Mouse (Mus musculus): ENCODE data around the gene Rapgef1.

The Rapgef1 gene

DNA sequence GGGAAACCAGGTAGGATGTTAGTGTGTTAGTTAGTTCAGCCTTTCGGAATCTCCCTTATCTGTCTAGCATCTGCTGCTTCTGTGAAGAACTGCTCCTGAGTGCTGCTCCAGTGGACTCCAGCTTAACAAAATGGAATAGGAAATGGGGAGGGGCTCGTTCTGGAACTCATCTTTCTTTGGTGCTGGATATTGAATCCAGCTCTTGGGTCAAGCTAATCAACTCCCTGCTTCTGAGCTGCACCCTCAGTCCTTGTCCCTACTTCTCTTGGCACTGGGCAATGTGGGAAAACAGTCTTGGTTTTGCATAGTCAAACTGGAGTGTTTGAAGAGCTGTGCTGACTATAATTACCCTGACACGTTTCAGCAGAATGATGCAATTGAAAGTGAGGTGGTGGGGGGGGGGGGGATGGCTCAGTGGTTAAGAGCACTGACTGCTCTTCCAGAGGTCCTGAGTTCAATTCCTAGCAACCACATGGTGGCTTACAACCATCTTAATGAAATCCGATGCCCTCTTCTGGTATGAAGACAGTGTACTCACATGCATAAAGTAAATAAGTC lies 25.6 kb downstream of the Rapgef1 start:
- no peak for DNase-seq (ENCODE audit: low spot score in 2 of 2)

DNA sequence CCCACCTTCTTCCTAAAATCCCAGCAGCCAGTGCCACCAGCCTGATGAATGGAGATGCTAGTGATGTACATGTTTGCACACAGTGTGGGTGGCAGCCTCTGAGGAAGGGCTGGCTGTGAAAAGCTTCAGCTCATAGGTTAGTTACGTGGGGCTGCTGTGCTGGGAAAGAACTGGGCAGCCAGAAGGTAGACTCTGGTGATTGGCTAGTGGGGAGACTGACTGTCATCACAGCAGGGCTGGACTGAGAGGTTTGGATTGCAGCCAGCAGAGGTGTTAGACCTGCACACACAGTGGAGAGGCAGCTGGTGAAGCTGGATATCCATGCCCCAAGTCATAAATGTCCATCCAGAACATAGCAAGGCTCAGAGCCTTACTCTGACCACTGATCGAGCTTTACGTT lies 27.1 kb downstream of the Rapgef1 start:
- no peak for DNase-seq (ENCODE audit: low spot score in 2 of 2)

DNA sequence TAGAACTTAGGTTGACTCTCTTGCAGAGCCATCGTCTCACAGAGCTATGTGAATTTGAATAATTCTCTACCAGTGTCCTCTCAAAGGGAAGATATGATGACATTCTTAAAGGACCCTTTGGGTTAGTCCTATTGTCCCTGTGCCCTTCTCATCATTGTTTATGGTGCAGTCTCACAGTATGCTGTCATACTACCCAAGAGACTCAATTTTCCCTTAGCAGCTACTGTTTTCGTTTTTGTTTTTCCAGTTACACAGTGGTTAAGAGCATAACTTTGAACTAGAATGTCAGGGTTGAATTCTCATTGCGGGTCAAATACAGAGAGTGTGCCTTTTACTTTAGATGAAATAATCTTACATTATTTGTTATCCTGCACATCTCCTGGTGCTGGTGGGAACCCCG lies 27.6 kb downstream of the Rapgef1 start:
- no peak for DNase-seq (ENCODE audit: low spot score in 2 of 2)

DNA sequence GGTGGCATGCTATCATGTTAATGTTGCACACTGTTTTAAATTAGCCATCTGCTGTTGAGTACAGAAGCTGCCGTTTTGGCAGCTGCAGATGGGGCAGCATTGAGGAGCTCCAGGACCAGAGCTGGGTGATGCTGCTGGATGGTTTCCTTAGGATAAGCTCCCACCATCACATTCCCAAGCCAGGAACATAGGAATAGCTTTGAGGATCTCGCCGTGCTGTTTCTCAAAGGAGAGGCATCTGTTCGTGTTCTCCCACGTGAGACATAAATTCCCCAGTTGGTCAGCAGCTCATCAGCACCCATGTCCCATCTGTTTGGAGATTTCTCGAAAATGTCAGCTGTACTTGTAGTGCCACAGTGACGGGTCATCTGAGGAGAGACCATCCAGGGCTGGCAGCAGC lies 28.3 kb downstream of the Rapgef1 start:
- no peak for DNase-seq (ENCODE audit: low spot score in 2 of 2)

DNA sequence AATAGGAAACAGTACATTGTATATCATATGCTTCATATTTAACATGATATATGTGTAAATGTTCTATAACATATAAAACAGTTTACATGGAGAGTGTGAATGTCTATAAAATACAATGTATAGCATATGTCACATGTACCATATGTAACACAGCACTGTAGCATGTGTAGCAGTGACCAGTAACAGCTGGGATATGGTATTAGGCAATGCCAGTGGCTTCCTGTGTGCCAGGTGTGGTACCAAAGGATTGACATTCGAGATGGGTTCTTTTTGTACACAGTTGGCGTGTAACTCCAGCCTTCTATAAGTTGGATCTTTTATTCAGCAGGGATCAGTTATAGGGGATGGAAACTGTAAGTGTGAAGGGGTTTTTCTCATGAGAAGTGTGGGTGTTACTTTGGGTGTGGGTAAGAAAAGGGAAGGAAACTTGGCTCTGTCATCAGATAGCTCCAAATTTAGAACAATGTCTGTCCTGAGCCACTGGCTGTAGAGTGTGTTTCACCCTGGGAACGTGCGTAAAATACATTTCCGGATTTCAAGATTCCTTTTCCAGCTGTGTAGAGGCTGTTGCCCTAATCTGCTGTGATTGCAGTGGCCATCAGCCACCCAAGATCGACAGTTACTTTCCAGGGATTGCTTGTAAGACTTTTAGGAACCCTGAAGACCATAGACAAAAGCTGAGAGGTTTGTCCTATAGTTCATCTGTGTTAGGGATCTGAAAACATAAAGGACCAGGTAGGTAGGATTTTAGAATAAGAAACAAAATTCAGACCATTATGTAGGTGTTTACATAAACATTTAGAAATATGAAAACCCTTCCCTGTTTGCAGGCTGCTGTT lies 29.7 kb downstream of the Rapgef1 start:
- no peak for DNase-seq (ENCODE audit: low spot score in 2 of 2)

DNA sequence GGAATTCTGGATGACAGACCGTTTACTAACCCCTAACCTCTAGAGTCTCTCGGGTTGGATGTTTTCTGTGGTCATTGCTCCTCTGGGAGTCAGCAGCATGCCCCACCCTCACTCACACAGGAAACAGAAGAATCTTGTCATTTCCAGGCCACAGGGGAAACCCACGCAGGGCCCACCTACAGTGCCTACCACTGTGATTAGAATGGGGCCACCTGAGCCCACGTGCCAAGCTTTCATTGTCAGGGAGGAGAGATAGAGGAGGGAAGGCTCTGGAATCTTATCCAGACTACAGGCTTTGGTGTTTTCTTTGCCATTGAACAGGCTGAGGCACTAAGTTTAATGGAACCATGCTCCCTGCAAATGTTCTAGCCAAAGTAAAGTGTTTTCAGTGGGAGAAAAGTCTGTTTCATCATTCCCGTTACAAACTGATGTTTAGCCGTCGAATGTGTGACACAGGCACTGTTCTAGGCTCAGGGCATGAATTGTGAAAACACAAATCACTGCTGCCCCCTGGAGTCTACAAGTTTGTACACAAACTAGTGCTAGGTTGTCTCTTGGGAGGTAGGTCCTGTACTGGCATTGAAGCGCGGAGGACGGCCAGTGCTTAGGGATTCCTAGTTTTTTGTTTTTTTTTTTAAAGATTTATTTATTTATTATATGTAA lies 30.4 kb downstream of the Rapgef1 start:
- no peak for DNase-seq (ENCODE audit: low spot score in 2 of 2)

DNA sequence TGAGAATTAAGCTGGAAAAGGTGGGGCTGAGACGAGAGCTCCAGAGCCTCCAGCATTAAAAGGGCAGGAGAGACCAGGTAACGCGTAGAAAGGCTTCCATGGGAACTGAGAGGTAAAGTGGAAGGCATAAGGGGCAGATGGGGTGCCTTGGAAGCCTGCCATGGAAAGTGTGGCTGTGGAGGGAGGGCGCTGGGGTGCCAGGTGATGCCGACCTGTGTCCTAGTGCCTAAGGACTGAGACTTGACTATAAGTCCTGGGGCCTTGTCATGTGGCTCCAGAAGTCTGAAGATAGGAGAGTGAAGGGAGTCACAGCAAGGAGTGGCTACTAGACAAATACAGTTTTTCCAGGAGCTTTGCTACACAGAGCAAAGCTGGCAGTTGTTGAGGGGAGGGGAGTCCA lies 32.4 kb downstream of the Rapgef1 start:
- no peak for DNase-seq (ENCODE audit: low spot score in 2 of 2)

DNA sequence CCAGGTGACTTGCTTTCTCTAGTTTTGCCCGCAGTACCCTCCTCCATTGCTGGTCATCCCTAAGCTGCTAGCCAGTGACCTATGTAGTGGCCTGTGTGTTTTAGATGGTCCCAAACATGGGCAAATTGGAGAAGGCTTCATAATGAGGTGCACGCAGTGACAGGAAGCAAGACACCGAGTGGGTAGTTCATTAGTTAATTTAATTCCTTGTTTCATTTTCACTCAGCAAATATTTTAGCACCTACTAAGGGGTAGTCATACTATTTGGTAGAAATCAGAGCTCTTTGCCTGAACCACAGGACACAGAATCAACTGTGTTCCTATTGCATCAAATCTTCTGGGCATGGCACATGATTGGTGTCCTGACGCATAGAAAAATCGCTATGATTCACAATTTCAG lies 35.9 kb downstream of the Rapgef1 start:
- DNase-seq (ENCODE audit: low spot score in 2 of 2) = no peak

DNA sequence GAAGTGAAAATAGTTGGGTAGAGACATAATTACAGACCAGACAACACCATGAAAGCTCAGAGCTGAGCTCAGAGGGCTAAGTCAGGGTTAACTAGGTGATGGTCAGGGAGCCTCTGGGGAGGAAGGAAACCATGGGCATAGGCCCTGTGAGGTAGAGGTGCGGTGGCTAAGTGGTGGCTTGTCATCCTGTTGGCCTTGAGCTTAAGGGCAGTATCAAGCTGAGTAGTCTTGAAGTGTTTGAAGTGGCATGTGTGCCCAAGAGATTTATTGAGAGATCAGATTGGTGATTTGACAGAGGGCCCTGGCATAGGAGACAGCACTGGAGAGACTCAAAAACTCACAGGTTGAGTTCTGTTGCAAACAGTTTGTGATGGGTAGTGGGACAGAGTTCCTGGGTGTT lies 36.6 kb downstream of the Rapgef1 start:
- no peak for DNase-seq (ENCODE audit: low spot score in 2 of 2)

DNA sequence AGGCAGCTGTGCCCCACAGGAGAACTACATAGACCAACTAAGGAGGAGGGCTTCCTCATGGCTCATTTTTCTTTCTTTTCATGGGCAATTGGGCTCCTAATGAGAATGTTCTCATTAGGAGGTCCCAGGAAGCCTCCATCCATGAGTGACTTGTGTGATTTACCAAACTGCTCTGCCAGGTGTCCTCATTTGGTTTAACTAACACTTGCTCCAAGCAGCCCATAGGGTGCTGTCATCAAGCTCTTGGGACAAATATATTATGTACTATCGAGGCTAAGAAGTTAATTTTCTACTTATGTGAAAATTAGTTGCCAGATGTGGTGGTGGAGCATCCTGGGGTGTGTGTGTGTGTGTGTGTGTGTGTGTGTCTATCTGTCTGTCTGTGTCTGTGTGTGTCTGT lies 37.6 kb downstream of the Rapgef1 start:
- DNase-seq (ENCODE audit: low spot score in 2 of 2) = no peak

DNA sequence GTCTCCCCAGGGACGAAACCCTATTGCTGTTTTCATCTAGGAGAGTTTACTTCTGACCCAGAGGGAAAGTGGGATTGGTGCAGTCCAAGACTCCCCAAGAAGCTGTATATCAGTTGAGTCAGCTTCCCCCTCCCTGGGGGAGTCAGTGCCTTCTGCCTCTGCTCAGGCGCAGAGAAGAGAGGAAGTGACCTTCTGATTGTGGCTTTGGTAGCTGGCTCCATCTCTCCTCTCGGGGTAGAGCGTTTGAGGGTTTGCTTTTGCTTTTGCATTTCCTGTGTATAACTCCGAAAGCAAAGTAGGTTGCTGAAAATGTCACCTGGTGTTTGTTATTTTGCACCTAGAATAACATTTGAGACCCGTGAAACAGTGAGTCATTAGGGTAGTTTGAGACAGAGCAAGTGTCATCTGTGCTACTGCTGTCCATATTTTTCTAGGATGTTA lies 42.3 kb downstream of the Rapgef1 start:
- no peak for DNase-seq (ENCODE audit: low spot score in 2 of 2)

DNA sequence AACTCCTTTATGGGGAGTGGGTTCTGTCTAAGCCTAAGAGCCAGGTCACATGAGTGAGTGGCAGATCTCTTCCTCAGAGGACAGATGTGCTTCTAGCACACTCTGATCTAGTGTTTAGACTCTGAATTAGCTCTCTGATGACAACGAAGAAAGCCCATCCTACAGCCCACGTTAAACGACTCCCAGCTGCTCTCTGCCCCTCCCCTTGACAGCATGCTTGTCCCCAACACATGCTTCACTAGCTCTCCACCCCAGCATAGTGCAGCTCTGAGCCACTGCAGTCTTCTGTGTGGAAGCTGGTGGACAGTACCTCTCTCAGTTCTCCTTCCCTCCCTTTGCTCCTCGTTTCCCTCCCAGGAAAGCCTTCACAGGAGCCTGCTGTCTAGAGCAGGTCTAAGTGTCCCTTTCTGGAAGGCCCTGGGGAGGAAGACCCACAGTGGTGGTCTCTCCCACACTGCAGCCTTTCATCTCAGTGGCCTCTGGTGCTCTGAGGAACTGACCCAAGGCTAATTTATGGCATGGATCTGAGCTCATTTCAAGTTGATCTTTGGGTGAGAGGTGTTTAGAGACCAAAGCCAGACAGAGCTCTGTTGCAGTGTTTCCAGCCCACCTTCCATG lies 43.8 kb downstream of the Rapgef1 start:
- no peak for DNase-seq (ENCODE audit: low spot score in 2 of 2)

DNA sequence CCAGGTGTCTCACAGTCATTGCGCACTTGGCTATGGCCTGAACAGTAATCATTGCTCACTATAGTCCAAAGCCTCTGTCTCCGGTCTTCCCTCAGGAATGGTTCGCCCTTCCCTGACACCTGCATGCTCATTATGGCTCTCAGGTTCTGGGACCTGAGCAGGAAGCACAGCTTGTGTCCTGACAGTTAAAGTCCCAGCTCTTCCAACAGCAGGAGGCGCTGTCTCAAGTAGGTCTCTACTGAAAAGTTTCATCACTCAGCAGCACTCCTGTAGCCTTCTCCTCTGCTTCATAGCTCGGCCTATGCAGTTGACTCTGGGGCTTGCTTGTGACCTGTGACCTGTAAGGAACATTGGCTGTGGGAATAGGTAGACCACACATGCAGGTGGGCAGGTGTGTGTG lies 45.9 kb downstream of the Rapgef1 start:
- DNase-seq (ENCODE audit: low spot score in 2 of 2) = no peak

DNA sequence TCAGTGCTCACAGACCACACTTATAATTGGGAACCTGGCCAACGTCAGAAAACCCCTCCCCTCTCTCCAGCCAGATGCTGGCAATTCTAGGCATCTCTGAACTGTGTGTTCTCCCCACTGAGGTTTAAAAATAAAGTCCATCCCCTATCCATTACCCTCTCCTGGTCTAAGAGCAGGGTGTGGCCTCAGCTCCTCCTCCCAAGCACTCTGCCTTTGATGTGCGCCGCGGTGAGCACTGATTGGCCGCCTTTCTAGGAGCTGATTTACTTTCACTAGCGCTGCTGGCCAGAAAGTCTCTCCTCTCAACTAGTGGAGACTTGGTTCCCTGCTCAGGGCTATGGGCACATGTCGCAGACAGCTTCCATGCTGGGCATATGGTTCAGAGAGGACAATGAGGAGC lies 47.1 kb downstream of the Rapgef1 start:
- no peak for DNase-seq (ENCODE audit: low spot score in 2 of 2)

DNA sequence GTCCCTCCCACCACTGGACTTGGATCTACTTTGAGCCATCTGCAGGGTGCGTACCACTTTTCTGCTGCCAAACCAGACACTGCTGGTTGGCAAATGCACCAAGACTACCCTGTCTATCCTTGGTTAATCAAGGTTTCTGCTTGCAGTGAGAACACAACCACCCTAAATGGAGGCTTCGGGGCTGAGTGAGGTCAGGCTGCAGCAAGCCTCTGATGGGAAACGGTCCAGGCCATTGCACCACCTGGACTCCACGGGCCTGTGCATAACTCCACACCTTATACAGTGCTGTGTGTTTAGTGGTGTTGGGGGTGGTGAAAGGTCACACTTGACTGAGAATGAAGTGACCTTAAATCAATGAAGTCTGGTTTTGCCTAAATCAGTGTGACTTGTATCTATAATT lies 47.6 kb downstream of the Rapgef1 start:
- DNase-seq (ENCODE audit: low spot score in 2 of 2) = no peak

DNA sequence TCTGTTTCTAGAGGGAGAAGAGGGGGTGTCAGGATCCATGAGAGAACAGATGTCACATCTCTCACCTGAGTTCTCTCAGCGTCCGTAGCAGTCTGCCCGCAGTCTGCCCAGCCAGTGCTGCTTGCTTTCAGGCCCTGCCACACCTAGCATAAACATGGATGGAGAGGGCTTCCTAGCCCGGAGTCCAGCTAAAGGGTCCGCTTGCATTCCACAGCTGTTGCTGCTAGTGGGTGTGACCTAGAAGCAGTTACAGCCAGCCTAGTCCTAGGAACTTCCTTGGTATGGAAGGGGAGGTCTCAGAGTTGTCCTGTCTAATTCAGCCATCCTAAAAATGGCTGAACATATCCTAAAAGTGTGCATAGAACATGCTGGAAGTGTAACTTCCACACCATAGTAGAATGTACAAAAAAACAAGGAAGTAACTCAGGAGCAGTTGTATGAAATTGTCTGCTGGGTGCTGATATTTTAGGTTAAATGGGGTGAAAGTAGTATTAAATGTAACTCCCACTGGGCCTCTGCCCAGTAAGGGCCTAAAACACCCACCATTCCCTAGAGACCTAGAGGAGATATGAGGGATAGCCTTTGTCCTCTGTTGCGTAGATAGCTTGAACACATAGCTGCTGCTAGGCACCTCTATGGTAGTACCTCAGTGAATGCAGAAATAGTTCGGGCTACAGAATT lies 48.6 kb downstream of the Rapgef1 start:
- no peak for DNase-seq (ENCODE audit: low spot score in 2 of 2)

DNA sequence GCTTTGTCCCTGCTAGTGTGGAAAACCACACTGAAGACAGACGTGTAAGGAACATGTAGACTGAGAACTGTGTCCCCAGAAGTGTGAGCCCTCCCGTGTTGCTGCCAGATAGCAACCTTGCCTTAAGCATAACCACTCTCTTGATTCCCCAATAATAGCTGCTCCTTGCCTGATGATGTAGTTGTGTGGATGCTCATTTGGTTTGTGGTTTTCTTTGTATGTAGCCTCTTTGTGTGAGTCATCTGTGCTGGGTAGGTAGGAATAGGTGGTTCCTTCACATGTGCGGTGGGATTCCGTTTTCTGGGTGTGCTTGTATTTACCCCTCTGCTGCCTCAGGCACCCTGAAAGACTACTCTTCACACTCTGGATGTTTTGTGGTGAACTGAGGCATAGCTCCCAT lies 49.4 kb downstream of the Rapgef1 start:
- no peak for DNase-seq (ENCODE audit: low spot score in 2 of 2)

DNA sequence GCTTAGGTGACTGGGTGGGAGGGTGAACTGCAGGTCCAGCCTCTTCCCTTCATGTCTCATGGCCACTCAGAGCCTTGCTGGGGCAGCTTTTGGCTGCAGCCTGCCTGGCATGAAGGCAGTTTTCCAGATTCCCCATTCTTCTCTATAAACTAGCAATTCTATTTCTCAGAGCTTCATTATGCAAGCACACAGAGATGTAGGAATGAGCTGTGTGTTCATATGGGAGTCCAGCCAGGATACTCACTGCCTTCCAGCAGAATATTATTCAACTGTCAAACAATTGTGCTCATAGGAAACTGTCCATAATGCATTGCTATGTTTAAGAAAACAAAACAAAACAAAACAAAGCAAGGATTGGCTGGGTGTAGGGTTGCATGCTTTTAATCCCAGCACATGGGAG lies 50.2 kb downstream of the Rapgef1 start:
- no peak for DNase-seq (ENCODE audit: low spot score in 2 of 2)

DNA sequence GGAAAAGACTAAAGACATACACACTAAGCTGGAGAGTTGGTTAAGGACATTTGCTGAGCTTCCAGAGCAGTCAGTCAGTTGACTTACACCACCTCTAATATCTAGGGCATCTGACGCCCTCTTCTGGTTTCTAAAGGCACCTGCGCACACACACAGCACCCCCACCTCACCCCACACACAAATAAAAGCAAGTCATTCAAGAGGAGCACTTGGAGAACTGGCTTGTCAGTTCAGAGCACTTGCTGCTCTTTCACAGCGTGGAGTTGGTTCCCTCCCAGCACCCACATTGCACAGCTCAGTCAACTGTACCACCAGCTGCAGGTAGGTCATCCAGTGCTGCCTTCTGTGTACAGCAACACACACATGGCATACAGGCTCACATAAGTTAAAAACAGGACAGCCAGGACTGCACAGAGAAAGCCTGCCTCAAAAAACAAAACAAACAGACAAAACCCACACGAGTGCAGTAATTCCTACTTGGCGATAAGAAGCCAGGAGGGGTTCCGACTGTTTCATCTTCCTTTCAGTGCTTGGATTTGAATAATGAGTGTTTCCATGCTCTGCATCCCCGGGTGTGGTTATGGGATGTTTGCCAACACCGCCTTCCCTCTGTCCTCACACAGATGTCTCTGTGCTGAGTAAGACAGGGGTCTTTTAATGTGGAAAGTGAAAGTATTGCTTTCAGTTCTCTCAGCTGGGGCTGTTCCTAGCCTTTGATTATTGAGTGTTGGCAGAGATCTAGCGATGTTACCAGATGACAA lies 50.9 kb downstream of the Rapgef1 start:
- peak in 1 of 2 experiments; percentile 27 for DNase-seq (ENCODE audit: low spot score in 2 of 2)

DNA sequence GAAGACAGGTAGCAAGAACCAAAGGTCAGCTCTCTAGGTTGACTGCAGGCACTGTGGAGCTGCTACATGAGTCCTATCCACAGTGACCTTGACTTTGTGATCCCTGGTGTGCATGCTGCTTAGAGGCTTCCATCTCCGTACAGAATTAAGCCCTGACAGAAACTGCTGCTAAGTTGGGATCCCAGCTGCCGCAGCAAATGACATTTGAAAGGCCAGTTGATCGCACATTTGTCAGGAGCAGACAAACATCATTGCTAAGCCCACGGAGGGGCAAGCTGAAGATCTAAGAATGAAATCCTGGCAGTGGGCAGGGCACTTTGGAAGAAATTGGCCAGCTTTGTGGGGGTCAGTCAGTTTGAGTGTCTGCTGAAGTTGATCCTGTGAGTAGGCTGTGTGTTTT lies 51.9 kb downstream of the Rapgef1 start:
- no peak for DNase-seq (ENCODE audit: low spot score in 2 of 2)

DNA sequence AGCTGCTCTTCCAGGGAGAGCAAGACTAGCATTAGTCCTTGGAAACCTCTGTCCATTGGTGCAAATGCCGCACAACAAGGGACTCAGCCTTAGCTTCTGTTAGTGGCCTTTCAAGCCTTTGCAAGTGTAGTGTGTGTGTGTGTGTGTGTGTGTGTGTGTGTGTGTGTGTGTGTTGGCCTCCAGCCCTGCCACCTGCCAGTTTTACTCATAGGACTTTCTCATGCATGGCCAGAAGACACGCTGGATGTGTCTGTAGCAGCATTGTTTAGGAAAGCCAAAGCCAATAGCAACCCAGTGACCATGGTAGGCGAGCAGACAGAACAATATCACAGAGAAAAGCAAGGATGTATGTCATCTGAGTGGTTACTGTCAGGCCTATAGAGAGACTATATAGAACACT lies 52.3 kb downstream of the Rapgef1 start:
- no peak for DNase-seq (ENCODE audit: low spot score in 2 of 2)

Measured in cerebellum, postnatal 4 days (tissue).